Mouse (Mus musculus) activated CD4-positive, CD25-positive, alpha-beta regulatory T cell, adult 9 weeks (primary cell): ENCODE data around the gene Gm5244. TPM values are rescaled to one million over a fixed set of nuclear protein-coding genes. Genes with fewer than 3 reads are reported as not detected.

ENCODE experiments used
- polyA plus RNA-seq: library from polyadenylated mRNA; unstranded; fragments of 100-300 nt; shearing (Covaris generic); gene quantifications from one replicate; pipeline ENCODE4 v1.2.1, GENCODE M21; 2017

Gm5244 gene
- not detected for polyA plus RNA-seq

GRCm38 (mm10) chr19:12846382-12846781, at the start of gene Gm5244:
Gene Gm5244 (plus strand): TSS chr19:12846682.

GRCm38 (mm10) chr19:12856983-12857382, 10.5 kb downstream of the Gm5244 start, which contains the start of gene Olfr1444:
Gene Olfr1444 (plus strand): TSS chr19:12857283.

GRCm38 (mm10) chr19:12883555-12883954, 37.1 kb downstream of the Gm5244 start, which contains the start of gene Olfr1445:
Gene Olfr1445 (plus strand): TSS chr19:12883855.

GRCm38 (mm10) chr19:12893424-12893823, 46.9 kb downstream of the Gm5244 start, which contains the start of gene Olfr1446:
Gene Olfr1446 (minus strand): TSS chr19:12893524.

Other genes with a start within 250 kb of the Gm5244 start
- gene Gm4952, start 246.7 kb upstream of the Gm5244 start, polyA plus RNA-seq = not detected
- 0.09 TPM for gene Glyat, start 213.4 kb upstream of the Gm5244 start, polyA plus RNA-seq
- not detected for gene Olfr1442, start 176.2 kb upstream of the Gm5244 start, polyA plus RNA-seq
- gene Olfr1443, start 168.6 kb upstream of the Gm5244 start, polyA plus RNA-seq = not detected
- gene Keg1, start 150.9 kb upstream of the Gm5244 start, polyA plus RNA-seq = not detected
- 0.68 TPM for gene Cntf, start 81.0 kb upstream of the Gm5244 start, polyA plus RNA-seq
- 9.3 TPM for gene Zfp91, start 50.6 kb upstream of the Gm5244 start, polyA plus RNA-seq
- gene Lpxn, start 50.5 kb upstream of the Gm5244 start, polyA plus RNA-seq = 255 TPM
- gene Olfr1444, start 10.6 kb downstream of the Gm5244 start, polyA plus RNA-seq = 0.22 TPM
- not detected for gene Olfr1445, start 37.2 kb downstream of the Gm5244 start, polyA plus RNA-seq
- gene Olfr1446, start 46.8 kb downstream of the Gm5244 start, polyA plus RNA-seq = not detected
- not detected for gene Olfr1447, start 57.1 kb downstream of the Gm5244 start, polyA plus RNA-seq
- gene Olfr1448, start 77.7 kb downstream of the Gm5244 start, polyA plus RNA-seq = not detected
- gene Olfr1449, start 84.2 kb downstream of the Gm5244 start, polyA plus RNA-seq = not detected
- gene Olfr1450, start 103.6 kb downstream of the Gm5244 start, polyA plus RNA-seq = not detected
- gene Olfr1451, start 148.3 kb downstream of the Gm5244 start, polyA plus RNA-seq = not detected
- gene Olfr1453, start 181.6 kb downstream of the Gm5244 start, polyA plus RNA-seq = not detected
- gene Olfr1454, start 213.9 kb downstream of the Gm5244 start, polyA plus RNA-seq = not detected